Mouse (Mus musculus) ovary, postnatal 36 days (tissue): ENCODE measurements around the gene BC017158.
"Not testable (repeated sequence)": the region's sequence is repeated elsewhere in the genome, so short reads cannot be mapped to it uniquely, and the experiment has no call there.

Experiments used
- DNase-seq: peaks from one replicate; pipeline ENCODE4 v3.0.0; 2022; ENCODE audit warnings: low spot score, mixed read lengths

Gene BC017158

GRCm38 (mm10) chr7:128297617-128298480 lies at the start of gene BC017158:
BC017158 (minus strand) TSS chr7:128298170.
- DNase-seq: peak; percentile 63

- DNase-seq: no peak
Observed at GRCm38 (mm10) chr7:128346991-128347390, 49.0 kb upstream of the BC017158 start.

GRCm38 (mm10) chr7:128346522-128346921 lies 48.6 kb upstream of the BC017158 start:
- no peak for DNase-seq

- no peak for DNase-seq
Observed at GRCm38 (mm10) chr7:128345691-128346090, 47.7 kb upstream of the BC017158 start.

GRCm38 (mm10) chr7:128344928-128345653 lies 47.1 kb upstream of the BC017158 start:
- peak; percentile 79 for DNase-seq

- DNase-seq: no peak
Observed at GRCm38 (mm10) chr7:128344488-128344887, 46.5 kb upstream of the BC017158 start.

- DNase-seq: not testable (repeated sequence)
Observed at GRCm38 (mm10) chr7:128342691-128343090, 44.7 kb upstream of the BC017158 start.

- not testable (repeated sequence) for DNase-seq
Observed at GRCm38 (mm10) chr7:128340321-128340720, 42.4 kb upstream of the BC017158 start.

- no peak for DNase-seq
Observed at GRCm38 (mm10) chr7:128332896-128333295, 34.9 kb upstream of the BC017158 start.

GRCm38 (mm10) chr7:128330981-128331380 lies 33.0 kb upstream of the BC017158 start:
- DNase-seq: no peak

- DNase-seq: no peak
Observed at GRCm38 (mm10) chr7:128324977-128325376, 27.0 kb upstream of the BC017158 start.

- no peak for DNase-seq
Observed at GRCm38 (mm10) chr7:128321260-128321659, 23.3 kb upstream of the BC017158 start.

GRCm38 (mm10) chr7:128320219-128320816 lies 22.3 kb upstream of the BC017158 start:
- no peak for DNase-seq

- DNase-seq: no peak
Observed at GRCm38 (mm10) chr7:128319140-128319539, 21.2 kb upstream of the BC017158 start.

GRCm38 (mm10) chr7:128317011-128317410 lies 19.0 kb upstream of the BC017158 start:
- DNase-seq: no peak

GRCm38 (mm10) chr7:128314491-128314890 lies 16.5 kb upstream of the BC017158 start:
- DNase-seq: no peak

GRCm38 (mm10) chr7:128313601-128314000 lies 15.6 kb upstream of the BC017158 start:
- DNase-seq: no peak

- DNase-seq: no peak
Observed at GRCm38 (mm10) chr7:128312375-128313059, 14.5 kb upstream of the BC017158 start.

GRCm38 (mm10) chr7:128311811-128312210 lies 13.8 kb upstream of the BC017158 start:
- no peak for DNase-seq

- DNase-seq: no peak
Observed at GRCm38 (mm10) chr7:128311263-128311662, 13.3 kb upstream of the BC017158 start.

- DNase-seq: no peak
Observed at GRCm38 (mm10) chr7:128310229-128310688, 12.3 kb upstream of the BC017158 start.

GRCm38 (mm10) chr7:128309776-128310175 lies 11.8 kb upstream of the BC017158 start:
- DNase-seq: no peak
